Mouse (Mus musculus) cortical plate, adult 2 months (tissue): ENCODE measurements around the gene Supt5. TPM values are rescaled to one million over a fixed set of nuclear protein-coding genes. Genes with fewer than 3 reads are reported as not detected.

ENCODE experiments used
- H3K27ac ChIP-seq: fragments of 200-500 bp; 2 replicates; pipeline ENCODE4 v1.5.1; 2012; ENCODE audit warnings: low read length, control low read depth, inconsistent platforms; ENCODE audit not compliant: insufficient read depth
- H3K4me1 ChIP-seq: fragments of 200-500 bp; 2 replicates; pipeline ENCODE4 v1.6.1; 2011; ENCODE audit warnings: low read length; ENCODE audit not compliant: control insufficient read depth, insufficient read depth
- H3K4me3 ChIP-seq: fragments of 200-500 bp; 2 replicates; pipeline ENCODE4 v1.5.1; 2011; ENCODE audit warnings: mild to moderate bottlenecking, low read length, control low read depth; ENCODE audit not compliant: insufficient read depth
- CTCF ChIP-seq: fragments of 200-500 bp; IDR thresholded peaks from 2 replicates; pipeline ENCODE4 v1.5.1; 2011; ENCODE audit warnings: mild to moderate bottlenecking, control low read depth, low read length; ENCODE audit not compliant: insufficient read depth; ENCODE audit errors: extremely low read depth
- POLR2A ChIP-seq: fragments of 200-500 bp; IDR thresholded peaks from 2 replicates; pipeline ENCODE4 v1.6.1; 2011; ENCODE audit warnings: mild to moderate bottlenecking, low read length, control low read depth; ENCODE audit not compliant: insufficient read depth; ENCODE audit errors: extremely low read depth
- polyA plus RNA-seq: library from polyadenylated mRNA; depleted of rRNA; stranded (reverse); fragments of >200 nt; gene quantifications from 2 replicates; pipeline ENCODE4 v1.2.3, GENCODE M21; 2012

Supt5 gene
- polyA plus RNA-seq, 1 experiment: 112 TPM

GRCm38 (mm10) chr7:28311151-28311925, 27.2 kb downstream of the Supt5 start:
- peak overlapping the region; percentile 58 for H3K4me3 ChIP-seq
- TF ChIP-seq CTCF: no peak
- TF ChIP-seq POLR2A: no peak

GRCm38 (mm10) chr7:28309737-28310136, 28.8 kb downstream of the Supt5 start:
- Histone ChIP-seq H3K4me3 (no peak overlapping the region), H3K4me1 (0 out of 2 replicates have a peak, but pooled peaks cover 1% of the 10 kb centered on the region), H3K27ac (no peak overlapping the region)
- TF ChIP-seq POLR2A: no peak
- TF ChIP-seq CTCF: no peak

More at GRCm38 (mm10) chr7:28311151-28311925, 27.2 kb downstream of the Supt5 start:
- H3K4me1 ChIP-seq: 0 out of 2 replicates have a peak, but pooled peaks cover 1% of the 10 kb centered on the region
- no peak overlapping the region for H3K27ac ChIP-seq

GRCm38 (mm10) chr7:28306216-28306615, 32.3 kb downstream of the Supt5 start:
- no peak for TF ChIP-seq CTCF
- Histone ChIP-seq H3K4me3 (no peak overlapping the region), H3K4me1 (0 out of 2 replicates have a peak, but pooled peaks cover 1% of the 10 kb centered on the region), H3K27ac (no peak overlapping the region)

- Histone ChIP-seq H3K4me1 (no peaks in the 10 kb centered on the region), H3K4me3 (no peak overlapping the region), H3K27ac (no peak overlapping the region)
- TF ChIP-seq POLR2A (no peak), CTCF (no peak)
Measured at GRCm38 (mm10) chr7:28305641-28306040, 32.9 kb downstream of the Supt5 start.

GRCm38 (mm10) chr7:28301616-28302433, 36.7 kb downstream of the Supt5 start, which contains the start of gene Dll3:
Gene Dll3, minus strand, starts transcription at chr7:28302238.
- no peak within 1 kb of the TSS for H3K4me3 ChIP-seq
- no peaks in the 10 kb centered on the region for H3K4me1 ChIP-seq
- TF ChIP-seq CTCF: peak; percentile 19; the same call in 1 of the 2 replicates
- no peak for TF ChIP-seq POLR2A
- no peak within 1 kb of the TSS for H3K27ac ChIP-seq

- H3K27ac ChIP-seq: no peak overlapping the region
- H3K4me3 ChIP-seq: no peak overlapping the region
- no peaks in the 10 kb centered on the region for H3K4me1 ChIP-seq
- TF ChIP-seq POLR2A (no peak), CTCF (peak; percentile 58)
Measured at GRCm38 (mm10) chr7:28298837-28299625, 39.5 kb downstream of the Supt5 start.

GRCm38 (mm10) chr7:28294481-28294880, 44.1 kb downstream of the Supt5 start:
- no peak overlapping the region for H3K27ac ChIP-seq
- no peaks in the 10 kb centered on the region for H3K4me1 ChIP-seq
- TF ChIP-seq CTCF: no peak
- TF ChIP-seq POLR2A: no peak
- peak overlapping the region; percentile 38 for H3K4me3 ChIP-seq

- no peak within 1 kb of the TSS for H3K27ac ChIP-seq
- H3K4me1 ChIP-seq: no peaks in the 10 kb centered on the region
- H3K4me3 ChIP-seq: 0 out of 2 replicates have a peak within 1 kb of the TSS, but pooled peaks have one; percentile 5
- TF ChIP-seq POLR2A: no peak
- TF ChIP-seq CTCF: peak; percentile 15; the same call in 1 of the 2 replicates
Measured at GRCm38 (mm10) chr7:28290638-28291590, 47.6 kb downstream of the Supt5 start, which contains the start of gene Selenov. Gene Selenov, minus strand, starts transcription at chr7:28291186.

GRCm38 (mm10) chr7:28290165-28290564, 48.4 kb downstream of the Supt5 start:
- Histone ChIP-seq H3K27ac (no peak overlapping the region), H3K4me1 (no peaks in the 10 kb centered on the region), H3K4me3 (no peak overlapping the region)
- no peak for TF ChIP-seq POLR2A
- no peak for TF ChIP-seq CTCF
